Mouse (Mus musculus): ENCODE measurements around the gene Deaf1. TPM values are rescaled to one million over a fixed set of nuclear protein-coding genes. Genes with fewer than 3 reads are reported as not detected.

Gene Deaf1
- total and polyA plus RNA-seq, 2 experiments from 2014 or later: 21.2 to 26.4 TPM

DNA sequence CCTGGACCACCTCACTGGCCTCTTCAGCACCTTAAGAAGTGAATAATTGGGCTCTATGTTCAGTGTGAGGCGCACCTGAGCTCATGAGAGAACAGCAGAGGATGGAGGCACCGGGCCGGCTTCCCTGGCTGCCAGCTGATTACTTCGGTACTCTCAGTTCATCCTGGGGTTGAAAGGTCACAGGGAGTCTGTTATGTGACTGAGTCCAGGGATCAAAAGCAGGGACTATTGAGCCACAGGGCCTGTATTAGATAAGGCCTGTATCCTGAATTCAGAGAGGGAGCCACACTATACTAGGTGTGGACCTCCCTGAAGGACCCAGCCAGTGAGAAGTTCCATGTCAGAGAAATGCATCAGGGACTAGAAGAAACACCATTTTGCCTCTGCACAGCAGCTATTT lies 23.0 kb downstream of the Deaf1 start:
- Histone ChIP-seq H3K9me3 (replicated peaks; ENCODE audit: control insufficient read depth, low read length) (no peaks in the 10 kb centered on the region), H3K4me2 (ENCODE audit: low read depth, low read length) (no peak overlapping the region), H3K4me1 (ENCODE audit: control insufficient read depth, insufficient read depth) (no peaks in the 10 kb centered on the region), H3K27me3 (ENCODE audit: control insufficient read depth, insufficient read depth, low read length) (no peaks in the 10 kb centered on the region), H3K4me3 (ENCODE audit: low read depth, low read length) (no peak overlapping the region), H3K27ac (ENCODE audit: low read depth) (no peak overlapping the region), H3K9ac (replicated peaks; ENCODE audit: low read depth, low read length) (no peak overlapping the region), H3K36me3 (replicated peaks; ENCODE audit: control insufficient read depth, insufficient read depth, low read length) (peaks cover 77% of the 10 kb centered on the region)
- TF ChIP-seq CTCF (IDR thresholded peaks at IDR 0.05; ENCODE audit: low read depth) (no peak), EP300 (IDR thresholded peaks at IDR 0.05; ENCODE audit: low read depth) (no peak)
- ATAC-seq (ENCODE audit: insufficient read depth, low read depth) (no peak), DNase-seq (ENCODE audit: low spot score) (no peak)
- 79% methylated on average over 4 of the region's 4 CpGs for WGBS

DNA sequence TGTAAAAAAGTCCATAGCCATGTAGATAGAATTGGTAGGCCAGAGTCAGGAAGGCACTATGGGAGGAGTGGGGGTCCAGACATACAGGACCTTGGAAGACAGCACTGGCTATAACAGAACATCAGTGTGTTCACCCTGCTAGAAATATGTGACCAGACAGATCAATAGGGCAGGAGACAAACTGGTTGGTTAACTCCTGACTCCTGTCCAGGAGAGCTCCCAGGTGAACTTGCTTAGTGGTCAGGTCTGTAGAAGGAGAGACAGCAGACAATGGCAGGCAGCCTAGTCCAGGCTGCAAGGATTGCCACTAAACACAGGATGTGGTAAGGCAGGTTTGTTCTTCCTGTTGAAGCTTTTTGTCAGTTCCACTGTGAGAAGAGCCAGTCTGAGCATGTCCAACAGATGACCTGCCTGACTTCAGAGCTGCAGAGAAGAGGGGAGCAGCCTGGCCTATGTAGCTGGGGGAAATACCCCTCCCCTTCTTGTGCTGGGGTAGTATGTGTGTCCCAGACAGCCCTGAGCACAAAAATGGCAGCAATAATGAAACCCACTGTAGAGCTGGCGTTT lies 24.7 kb downstream of the Deaf1 start:
- Histone ChIP-seq H3K27me3 (ENCODE audit: control insufficient read depth, insufficient read depth, low read length) (no peaks in the 10 kb centered on the region), H3K4me1 (ENCODE audit: control insufficient read depth, insufficient read depth) (no peaks in the 10 kb centered on the region), H3K4me2 (ENCODE audit: low read depth, low read length) (no peak overlapping the region), H3K4me3 (ENCODE audit: low read depth, low read length) (no peak overlapping the region), H3K27ac (ENCODE audit: low read depth) (no peak overlapping the region), H3K36me3 (replicated peaks; ENCODE audit: control insufficient read depth, insufficient read depth, low read length) (peaks cover 68% of the 10 kb centered on the region), H3K9me3 (replicated peaks; ENCODE audit: control insufficient read depth, low read length) (no peaks in the 10 kb centered on the region), H3K9ac (replicated peaks; ENCODE audit: low read depth, low read length) (no peak overlapping the region)
- ATAC-seq (ENCODE audit: insufficient read depth, low read depth) (no peak), DNase-seq (ENCODE audit: low spot score) (no peak)
- 76% methylated on average over 1 of the region's 1 CpGs for WGBS
- TF ChIP-seq EP300 (IDR thresholded peaks at IDR 0.05; ENCODE audit: low read depth) (no peak), CTCF (IDR thresholded peaks at IDR 0.05; ENCODE audit: low read depth) (no peak)

- ATAC-seq (ENCODE audit: insufficient read depth, low read depth) (no peak), DNase-seq (ENCODE audit: low spot score) (no peak)
- no peak overlapping the region for H3K27ac ChIP-seq (ENCODE audit: low read depth)
- H3K4me1 ChIP-seq (ENCODE audit: control insufficient read depth, insufficient read depth): no peaks in the 10 kb centered on the region
- no peak overlapping the region for H3K4me2 ChIP-seq (ENCODE audit: low read depth, low read length)
- no peak overlapping the region for H3K9ac ChIP-seq (replicated peaks; ENCODE audit: low read depth, low read length)
- H3K36me3 ChIP-seq (replicated peaks; ENCODE audit: control insufficient read depth, insufficient read depth, low read length): peaks cover 63% of the 10 kb centered on the region
- 97% methylated on average over 9 of the region's 9 CpGs for WGBS
- H3K4me3 ChIP-seq (ENCODE audit: low read depth, low read length): no peak overlapping the region
- TF ChIP-seq CTCF (IDR thresholded peaks at IDR 0.05; ENCODE audit: low read depth) (no peak), EP300 (IDR thresholded peaks at IDR 0.05; ENCODE audit: low read depth) (no peak)
- no peaks in the 10 kb centered on the region for H3K9me3 ChIP-seq (replicated peaks; ENCODE audit: control insufficient read depth, low read length)
- H3K27me3 ChIP-seq (ENCODE audit: control insufficient read depth, insufficient read depth, low read length): no peaks in the 10 kb centered on the region
These were observed 26.1 kb downstream of the Deaf1 start for GRCm38 (mm10) chr7:141301386-141301785.

GRCm38 (mm10) chr7:141299175-141299574 lies 28.3 kb downstream of the Deaf1 start:
- no peak overlapping the region for H3K27ac ChIP-seq (ENCODE audit: low read depth)
- peaks cover 44% of the 10 kb centered on the region for H3K36me3 ChIP-seq (replicated peaks; ENCODE audit: control insufficient read depth, insufficient read depth, low read length)
- H3K4me2 ChIP-seq (ENCODE audit: low read depth, low read length): no peak overlapping the region
- peaks cover 17% of the 10 kb centered on the region for H3K27me3 ChIP-seq (ENCODE audit: control insufficient read depth, insufficient read depth, low read length)
- ATAC-seq (ENCODE audit: insufficient read depth, low read depth): no peak
- no peak for DNase-seq (ENCODE audit: low spot score)
- no peak overlapping the region for H3K4me3 ChIP-seq (ENCODE audit: low read depth, low read length)
- no peak overlapping the region for H3K9ac ChIP-seq (replicated peaks; ENCODE audit: low read depth, low read length)
- H3K9me3 ChIP-seq (replicated peaks; ENCODE audit: control insufficient read depth, low read length): no peaks in the 10 kb centered on the region
- no peak for TF ChIP-seq EP300 (IDR thresholded peaks at IDR 0.05; ENCODE audit: low read depth)
- no peak for TF ChIP-seq CTCF (IDR thresholded peaks at IDR 0.05; ENCODE audit: low read depth)
- 0 out of 2 replicates have a peak, but pooled peaks cover 4% of the 10 kb centered on the region for H3K4me1 ChIP-seq (ENCODE audit: control insufficient read depth, insufficient read depth)
- WGBS: 95% methylated on average over 8 of the region's 8 CpGs

GRCm38 (mm10) chr7:141297926-141298650 lies 29.4 kb downstream of the Deaf1 start:
- 69% methylated on average over 3 of the region's 3 CpGs for WGBS
- Histone ChIP-seq H3K4me1 (ENCODE audit: control insufficient read depth, insufficient read depth) (peaks cover 10% of the 10 kb centered on the region), H3K9ac (replicated peaks; ENCODE audit: low read depth, low read length) (no peak overlapping the region), H3K27me3 (ENCODE audit: control insufficient read depth, insufficient read depth, low read length) (peaks cover 28% of the 10 kb centered on the region), H3K27ac (ENCODE audit: low read depth) (no peak overlapping the region), H3K4me2 (ENCODE audit: low read depth, low read length) (no peak overlapping the region), H3K36me3 (replicated peaks; ENCODE audit: control insufficient read depth, insufficient read depth, low read length) (peaks cover 41% of the 10 kb centered on the region), H3K9me3 (replicated peaks; ENCODE audit: control insufficient read depth, low read length) (no peaks in the 10 kb centered on the region), H3K4me3 (ENCODE audit: low read depth, low read length) (no peak overlapping the region)
- no peak for DNase-seq (ENCODE audit: low spot score)
- TF ChIP-seq CTCF (IDR thresholded peaks at IDR 0.05; ENCODE audit: low read depth): no peak
- TF ChIP-seq EP300 (IDR thresholded peaks at IDR 0.05; ENCODE audit: low read depth): no peak
- no peak for ATAC-seq (ENCODE audit: insufficient read depth, low read depth)
